Mouse (Mus musculus) layer of hippocampus, adult 18-20 months (tissue): ENCODE data around the gene Gm7534. TPM values are rescaled to one million over a fixed set of nuclear protein-coding genes. Genes with fewer than 3 reads are reported as not detected.

ENCODE experiments used
- DNase-seq, 2 experiments: peaks; one replicate each; pipeline ENCODE4 v3.0.0; 2022; ENCODE audit warnings: low spot score in 2 of 2
- long read RNA-seq: library from polyadenylated mRNA; stranded (forward); transcript quantifications from one replicate; pipeline ENCODE4 v2.0.0, GENCODE M21; 2021
- total RNA-seq, 2 experiments: library from RNA; stranded (reverse); gene quantifications; 2 replicates each; pipeline ENCODE4 v1.2.3; 2021

Gm7534 gene
- not detected for total RNA-seq
- long read RNA-seq: 0 reads

DNA sequence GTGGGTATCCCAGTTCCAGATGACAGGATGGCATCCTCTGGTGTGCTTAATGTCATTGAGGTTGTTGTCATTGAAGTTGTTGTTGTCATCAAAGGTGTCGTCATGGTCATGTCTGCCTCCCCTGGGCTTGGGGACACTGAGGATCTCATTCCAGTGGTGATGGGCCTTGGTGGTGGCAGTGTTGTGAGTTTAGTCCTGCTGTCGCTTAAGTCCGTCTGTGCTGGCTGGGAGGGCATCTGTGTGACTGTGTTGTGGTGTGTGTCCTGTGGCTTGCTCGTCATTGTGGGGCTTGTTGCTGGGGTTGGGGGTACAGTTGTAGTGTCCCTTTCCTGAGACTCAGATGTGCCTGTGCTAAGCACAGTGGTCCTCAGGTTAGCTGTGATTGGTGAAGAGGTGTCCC lies at the start of gene Gm7534:
Gm7534 (minus strand) TSS at position 101 of the 400 bp plus-strand sequence.
- DNase-seq: no peak

DNA sequence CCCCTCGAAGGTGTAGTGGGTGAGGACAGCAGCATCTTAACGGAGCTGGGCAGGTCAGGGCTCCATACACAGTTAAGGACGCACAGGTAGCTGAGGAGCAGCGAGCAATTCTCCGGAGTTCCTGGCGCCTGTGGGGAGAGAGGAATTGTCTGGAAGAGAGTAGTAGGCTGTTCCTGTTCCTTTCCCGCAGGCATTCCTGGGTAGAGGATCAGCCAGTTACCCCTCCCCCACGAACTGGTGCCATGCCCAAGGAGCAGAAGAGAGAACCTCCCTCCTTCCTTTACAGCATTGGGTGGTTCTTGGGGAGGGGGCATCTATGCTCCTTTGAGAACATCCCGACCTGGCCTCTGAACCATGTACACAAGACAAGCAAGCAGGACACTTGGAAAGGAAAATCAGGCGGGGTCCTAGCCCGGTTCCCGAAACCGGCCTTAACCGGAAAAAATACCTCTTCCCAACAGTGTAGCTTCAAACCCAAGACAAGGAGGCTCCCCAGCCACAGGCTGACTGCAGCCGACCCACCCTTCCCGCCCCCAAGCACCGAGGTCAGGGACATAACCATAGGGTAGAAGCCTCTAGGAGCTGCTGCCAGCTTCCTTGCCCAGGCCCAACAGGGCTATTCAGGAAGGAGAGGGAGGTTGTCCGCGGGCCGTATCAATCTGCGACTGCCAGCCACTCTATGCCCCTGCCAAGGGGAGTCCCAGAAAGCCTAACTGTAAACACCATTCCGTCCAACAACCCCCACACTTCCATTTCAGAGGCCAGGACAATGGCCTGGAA lies 49.5 kb upstream of the Gm7534 start:
- DNase-seq: no peak

DNA sequence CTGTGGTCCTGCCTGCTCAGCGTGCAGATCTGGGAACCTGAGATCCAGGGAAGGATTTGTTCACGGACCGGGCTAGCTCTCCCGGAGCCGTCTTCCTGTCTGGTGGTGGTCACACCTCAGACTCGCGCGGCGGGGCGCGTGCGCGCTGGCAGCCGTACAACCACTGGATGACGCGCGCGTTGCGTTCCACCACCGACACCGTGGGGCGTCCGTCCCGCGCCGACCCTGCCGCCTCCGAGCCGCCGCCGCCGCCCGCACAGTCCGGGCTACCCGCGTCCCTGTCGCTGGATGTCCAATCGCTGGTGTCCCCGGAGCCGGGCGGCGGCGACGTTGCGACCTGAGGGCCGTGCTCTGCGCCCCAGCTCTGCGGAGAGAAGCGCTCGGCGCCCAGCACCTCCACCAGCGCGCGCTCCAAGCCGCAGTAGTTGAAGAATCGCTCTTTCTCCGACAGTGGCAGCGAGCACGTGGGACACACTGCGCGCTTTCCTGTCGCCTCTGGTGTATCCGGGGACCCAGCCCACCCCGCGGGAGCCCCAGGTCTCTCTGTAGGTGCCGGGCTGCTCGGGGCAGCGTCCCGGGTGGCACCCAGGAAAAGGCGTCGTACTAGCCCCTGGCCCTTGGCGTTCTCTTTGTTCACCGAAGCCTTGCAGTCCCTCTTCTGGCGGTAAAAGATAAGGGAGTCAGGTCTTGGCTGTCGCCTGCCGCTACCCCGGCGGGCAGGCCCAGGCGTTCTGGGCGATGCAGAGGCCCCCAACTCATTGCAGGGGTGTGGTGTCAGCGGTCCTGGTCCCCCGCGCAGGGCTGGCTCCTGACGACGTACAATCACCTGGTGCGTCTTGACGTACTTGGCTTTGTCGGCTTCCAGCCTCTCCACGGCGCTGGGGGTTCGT lies 48.7 kb upstream of the Gm7534 start:
- no peak for DNase-seq

DNA sequence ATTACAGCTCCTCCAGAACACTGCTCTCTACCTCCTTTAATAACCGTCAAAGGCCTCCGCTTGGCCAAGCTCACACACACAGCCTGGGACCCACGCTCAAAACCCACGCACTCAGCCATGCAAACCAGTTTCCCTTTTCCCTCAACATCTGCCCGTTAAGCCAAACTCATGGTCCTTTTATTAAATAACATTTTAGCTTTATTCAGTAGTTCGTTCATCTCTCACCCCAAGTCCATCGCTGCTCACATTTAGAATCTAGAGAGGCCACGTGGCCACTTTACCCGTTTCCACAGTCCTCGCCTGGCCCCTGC lies 48.1 kb upstream of the Gm7534 start:
- no peak for DNase-seq

DNA sequence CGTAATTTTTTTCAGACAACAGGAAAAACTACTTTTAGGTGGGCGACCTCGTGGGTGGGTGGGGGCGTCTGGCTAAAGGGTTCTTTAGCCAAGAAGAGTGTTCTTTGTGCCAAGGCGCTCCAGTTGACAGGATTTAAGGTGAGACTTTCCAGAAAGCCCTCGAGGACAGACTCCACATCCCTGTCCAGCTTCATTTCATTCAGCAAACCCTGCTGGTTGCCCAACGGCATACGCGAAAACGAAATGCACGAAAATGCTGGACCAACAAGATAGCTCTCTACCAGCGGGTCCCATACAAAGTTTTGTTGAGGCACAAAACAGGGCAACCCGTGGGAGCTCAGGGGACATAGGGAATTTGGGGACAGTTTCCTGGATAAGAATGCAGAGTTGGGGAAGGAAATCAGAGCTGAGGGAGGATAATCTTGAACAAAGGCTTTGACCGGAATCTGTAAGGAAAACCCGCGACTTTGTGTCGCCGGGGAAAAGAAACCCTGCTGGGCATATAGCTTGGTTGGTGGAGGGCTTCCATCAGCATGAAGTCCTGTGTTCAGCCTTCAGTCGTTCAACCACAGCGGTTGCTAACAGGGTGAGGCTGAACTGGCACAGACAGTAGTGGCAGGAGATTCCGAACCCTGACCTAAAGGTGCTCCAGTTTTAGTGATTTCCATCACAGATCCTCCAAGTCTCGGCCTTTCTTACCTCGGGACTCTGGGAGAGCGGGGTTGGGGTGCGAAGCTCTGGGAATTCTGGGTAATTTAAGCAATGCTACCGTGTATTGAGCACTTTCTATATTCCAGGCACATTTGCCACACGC lies 47.5 kb upstream of the Gm7534 start:
- DNase-seq: no peak

DNA sequence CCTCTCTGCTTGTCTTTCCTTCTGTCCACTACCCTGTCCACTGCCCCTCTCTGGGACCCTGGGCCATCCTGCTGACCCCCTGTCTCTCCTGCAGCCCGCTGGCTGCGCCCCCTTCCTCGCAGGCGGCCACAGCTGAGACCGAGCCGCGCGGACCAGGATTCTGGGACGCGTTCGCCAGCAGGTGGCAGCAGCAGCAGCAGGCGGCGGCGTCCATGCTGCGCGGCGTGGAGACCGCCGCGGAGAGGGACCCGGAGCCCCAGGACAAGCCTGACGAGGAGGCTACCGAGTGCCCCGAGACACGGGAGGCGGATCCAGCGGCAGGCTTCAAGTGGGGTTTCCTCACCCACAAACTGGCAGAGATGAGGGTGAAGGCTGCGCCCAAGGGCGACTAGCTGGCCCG lies 46.8 kb upstream of the Gm7534 start:
- peak; percentile 36 to 69 for DNase-seq

DNA sequence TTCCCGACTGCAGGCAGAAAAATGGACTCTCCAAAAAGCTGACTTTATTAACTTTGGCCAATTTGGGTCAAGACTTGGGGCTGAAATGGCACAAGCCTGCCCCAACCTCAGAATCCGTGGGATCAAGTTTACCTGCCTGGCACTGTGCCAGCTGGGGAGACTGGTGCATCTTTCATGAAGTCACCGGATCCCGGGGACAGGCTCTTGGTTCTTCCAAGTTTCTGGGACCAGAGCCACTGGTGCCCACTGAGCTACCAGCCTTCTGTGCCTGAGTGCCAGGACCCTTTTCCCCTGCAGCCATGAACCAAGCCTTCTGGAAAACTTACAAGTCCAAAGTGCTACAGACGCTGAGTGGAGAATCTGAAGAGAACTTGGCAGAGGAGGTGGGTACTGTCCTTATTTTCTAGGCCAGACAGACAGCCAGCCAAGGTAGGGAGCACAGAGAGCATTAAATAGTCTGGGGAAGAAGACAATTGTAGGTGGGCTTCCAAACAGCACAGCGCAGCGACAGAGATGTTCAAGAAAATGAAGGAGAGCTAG lies 44.0 kb upstream of the Gm7534 start, which contains the start of gene Gm30191:
Gm30191 (plus strand) TSS at position 217 of the 540 bp plus-strand sequence.
- no peak for DNase-seq

DNA sequence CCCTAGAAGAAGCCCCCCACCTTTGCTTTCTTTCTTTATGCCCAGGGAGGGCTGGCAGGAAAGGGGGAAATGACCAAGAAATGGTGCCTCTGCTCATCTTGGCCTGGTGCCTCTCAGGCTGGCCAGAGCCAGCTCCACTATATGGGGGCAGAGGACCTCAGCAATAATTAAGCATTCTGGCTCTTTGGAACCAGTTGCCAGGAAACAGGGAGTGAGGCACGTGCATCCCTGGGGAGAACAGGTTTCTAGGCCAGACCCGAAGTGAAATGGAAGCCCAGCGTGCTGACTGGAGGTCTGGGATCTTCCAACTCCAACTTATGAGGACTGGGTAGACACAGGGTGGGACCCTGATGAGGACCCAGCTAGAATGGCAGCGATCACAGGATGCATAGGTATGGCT lies 43.5 kb upstream of the Gm7534 start:
- no peak for DNase-seq

DNA sequence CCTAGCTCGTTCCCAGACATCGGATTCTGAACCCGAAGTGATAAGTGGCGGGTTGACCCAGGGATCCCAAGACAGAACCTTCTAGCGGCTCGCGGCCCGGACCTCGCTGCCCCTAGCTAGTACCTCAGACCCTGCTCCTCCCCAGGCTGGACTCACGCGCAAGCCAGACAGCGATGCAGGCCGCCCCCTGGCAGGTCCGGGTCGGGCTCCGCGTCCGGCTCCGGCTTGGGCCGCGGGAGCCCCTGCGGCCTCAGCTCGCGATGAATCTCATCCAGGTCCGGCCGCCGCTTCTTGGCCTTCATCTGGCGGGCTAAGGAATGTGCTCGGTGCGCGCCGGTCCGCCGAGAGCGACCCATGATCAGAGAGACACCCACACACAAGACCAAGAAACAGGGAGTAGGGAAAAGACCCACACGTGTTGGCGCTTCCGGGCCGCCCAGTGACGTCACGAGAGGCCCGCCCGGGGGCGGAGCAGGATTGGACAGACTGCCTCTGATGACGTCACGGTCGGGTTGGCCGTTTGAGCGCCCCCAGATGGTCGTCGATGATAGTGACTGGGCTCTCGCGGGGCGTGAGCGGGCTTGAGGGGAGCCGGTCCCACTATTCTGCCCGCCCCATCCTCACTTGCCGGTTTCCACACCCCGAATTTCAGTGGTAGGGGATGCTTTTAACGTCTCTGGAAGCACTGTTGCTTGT lies 42.5 kb upstream of the Gm7534 start, which contains the start of gene Zfp593:
Zfp593 (minus strand) TSS at position 445 of the 696 bp plus-strand sequence.
- peak; percentile 92 to 97 for DNase-seq

DNA sequence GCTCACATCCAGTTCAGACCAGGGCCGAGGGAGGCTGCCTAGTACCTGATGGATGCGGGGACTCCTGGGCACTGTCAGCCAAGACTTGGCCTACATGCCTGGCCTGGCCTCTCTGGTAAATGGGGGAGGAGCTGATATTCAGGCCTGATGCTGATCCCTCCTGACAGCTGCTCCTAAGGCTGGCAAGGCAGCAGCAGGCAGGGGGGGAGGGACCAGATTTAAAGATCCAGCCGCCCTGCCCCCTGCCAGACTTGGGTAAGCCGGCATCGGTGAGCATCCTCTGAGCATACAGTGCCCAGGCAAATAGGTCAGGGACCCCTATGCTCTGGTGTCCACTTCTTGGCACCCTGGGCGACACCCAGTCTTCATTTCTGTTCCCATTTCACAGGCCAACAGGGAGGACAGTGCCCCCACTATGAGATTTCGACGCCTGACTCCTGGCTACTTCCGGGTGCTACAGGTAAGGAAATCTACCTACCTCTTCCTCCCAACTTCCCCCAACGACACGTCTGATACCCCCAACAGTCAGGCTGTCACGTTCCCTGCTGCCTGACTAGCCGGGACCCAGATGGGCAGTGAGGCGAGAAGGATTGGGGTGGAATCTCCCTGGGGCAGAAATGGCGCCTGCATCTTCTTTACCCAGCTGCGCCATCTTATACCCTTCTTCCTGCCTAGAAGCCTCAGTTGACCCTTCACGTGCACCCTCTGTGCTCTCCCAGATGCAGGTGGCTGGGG lies 40.9 kb upstream of the Gm7534 start, which contains the start of gene E130218I03Rik:
E130218I03Rik (plus strand) TSS at position 147 of the 735 bp plus-strand sequence.
- no peak for DNase-seq

DNA sequence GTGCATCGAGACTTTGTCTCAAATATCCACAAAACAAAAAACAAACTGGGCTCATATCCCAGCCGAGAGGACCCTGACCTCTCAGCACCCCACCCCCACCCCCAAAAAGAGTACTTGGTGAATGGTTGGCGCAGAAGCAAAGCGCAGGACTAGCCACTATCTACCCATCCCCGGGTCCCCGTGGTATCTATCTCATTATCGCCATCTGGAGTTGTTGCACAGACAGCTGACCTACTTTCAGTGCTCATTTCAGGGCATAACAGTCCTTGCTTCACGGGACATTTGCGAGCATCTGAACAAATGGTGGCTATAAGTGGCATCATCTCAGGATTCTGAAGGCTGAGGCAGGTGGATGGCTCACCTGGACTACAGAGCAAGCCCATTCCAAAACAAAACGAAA lies 35.9 kb upstream of the Gm7534 start:
- DNase-seq: no peak

DNA sequence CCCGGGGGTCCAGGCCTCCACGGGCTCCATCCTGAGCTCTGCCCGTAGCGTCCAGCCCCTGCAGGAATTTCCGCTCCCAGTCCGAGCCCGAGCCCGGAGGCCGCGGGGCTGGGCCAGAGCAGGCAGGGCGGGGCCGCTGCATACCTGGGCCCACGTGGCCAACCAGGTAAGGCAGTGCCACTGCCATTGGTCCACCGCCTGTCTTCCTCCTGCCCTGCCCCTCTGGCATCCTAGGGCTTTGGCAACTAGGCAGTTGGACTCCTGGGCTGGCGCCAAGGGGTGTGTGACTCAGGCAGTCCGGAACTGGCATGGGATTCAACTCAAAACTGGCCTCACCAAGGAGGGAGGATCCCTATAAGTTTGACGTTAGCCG lies 35.5 kb upstream of the Gm7534 start, which contains the start of gene Cnksr1:
Cnksr1 (minus strand) TSS at position 121 of the 373 bp plus-strand sequence.
- peak in 1 of 2 experiments; percentile 23 for DNase-seq

DNA sequence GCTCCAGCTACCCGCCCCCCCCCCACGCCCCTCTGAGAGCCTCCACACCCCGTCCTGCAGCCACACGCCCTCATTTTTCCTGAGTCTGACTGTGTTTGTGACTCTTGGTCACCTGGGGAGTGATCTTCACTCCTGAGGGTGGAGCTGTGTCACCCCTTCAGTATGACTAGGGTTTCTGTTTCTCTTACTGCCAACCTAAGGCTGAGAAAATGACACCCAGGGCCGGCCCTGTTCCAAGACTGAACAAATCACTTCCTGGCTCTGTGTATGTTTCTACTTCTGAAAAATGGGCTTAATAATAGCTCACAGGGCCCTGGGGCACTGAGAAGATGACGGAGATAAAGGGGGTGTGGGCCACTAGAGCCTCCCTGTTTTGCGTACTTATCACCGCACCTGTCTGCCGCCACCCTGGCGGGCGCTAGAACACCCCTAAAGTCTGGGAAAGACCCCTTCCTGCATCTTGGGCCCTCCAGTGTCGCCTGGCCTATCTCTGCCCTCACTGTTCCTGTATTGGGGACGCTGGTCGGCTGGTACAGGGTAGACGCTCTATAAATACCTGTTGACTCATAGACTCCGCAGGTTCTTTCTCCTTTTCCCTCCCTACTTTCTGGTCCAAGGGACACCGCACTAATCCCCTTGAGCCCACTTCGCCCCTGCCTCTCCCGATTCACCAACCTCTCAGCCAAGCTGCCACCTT lies 34.9 kb upstream of the Gm7534 start:
- no peak for DNase-seq

DNA sequence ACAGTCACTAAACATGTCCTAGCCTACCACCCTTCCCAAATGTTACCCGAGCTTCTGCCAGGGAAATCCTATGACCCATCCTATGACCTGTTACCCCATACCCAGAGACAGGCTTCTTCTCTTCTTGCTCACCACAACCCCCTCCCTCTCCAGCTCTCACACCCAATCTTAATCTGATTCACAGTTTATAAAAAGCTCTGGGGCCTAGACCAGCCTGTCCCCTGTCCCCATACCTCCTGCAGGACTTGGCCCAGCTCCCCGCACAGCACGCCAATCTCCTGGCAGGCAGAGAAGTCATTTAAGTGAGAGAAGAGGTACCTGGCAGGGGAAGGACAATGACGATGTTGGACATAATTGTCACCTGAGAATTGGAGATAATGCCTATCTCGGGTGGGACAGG lies 32.1 kb upstream of the Gm7534 start:
- DNase-seq: no peak

DNA sequence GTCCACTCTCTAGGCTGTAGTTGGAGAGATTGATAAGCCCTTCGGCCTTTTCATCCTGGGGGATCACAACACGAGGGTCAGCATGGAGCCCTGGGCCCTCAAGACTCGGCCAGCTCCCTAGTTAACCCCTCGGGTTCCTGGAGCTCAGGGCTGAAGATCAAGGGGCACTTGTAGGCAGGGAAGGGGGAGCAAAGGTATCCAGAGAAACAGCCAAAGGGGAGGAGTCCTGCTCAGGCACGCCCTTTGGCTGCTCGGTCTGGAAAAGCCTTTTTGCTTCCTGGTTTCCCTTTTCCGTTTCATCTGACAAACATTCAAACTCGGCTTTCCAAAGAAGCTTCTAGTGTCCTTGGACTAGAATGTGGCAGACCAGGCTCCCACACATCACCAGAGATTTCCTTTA lies 27.6 kb upstream of the Gm7534 start:
- no peak for DNase-seq

DNA sequence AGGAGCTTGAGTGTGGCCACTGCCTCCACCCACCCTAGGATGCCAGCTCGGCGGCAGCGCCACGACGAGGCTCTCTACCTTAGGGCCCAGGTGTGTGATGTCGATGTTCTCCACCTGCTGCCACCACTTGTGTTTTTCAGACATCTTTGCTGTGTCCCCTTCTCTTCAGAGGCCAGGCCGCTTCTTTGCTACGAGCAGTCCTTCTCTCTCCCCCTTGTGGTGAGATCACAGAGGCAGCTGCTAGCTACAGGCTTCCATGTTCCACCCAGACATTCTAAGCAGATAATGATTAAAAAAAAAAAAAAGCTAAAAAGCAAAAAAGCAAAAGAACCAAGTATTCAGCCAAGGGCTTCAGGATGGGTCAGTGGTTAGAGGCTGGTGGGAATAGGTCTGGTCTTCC lies 24.4 kb upstream of the Gm7534 start, which contains the start of gene Catsper4:
Catsper4 (minus strand) TSS at position 190 of the 400 bp plus-strand sequence.
- no peak for DNase-seq

DNA sequence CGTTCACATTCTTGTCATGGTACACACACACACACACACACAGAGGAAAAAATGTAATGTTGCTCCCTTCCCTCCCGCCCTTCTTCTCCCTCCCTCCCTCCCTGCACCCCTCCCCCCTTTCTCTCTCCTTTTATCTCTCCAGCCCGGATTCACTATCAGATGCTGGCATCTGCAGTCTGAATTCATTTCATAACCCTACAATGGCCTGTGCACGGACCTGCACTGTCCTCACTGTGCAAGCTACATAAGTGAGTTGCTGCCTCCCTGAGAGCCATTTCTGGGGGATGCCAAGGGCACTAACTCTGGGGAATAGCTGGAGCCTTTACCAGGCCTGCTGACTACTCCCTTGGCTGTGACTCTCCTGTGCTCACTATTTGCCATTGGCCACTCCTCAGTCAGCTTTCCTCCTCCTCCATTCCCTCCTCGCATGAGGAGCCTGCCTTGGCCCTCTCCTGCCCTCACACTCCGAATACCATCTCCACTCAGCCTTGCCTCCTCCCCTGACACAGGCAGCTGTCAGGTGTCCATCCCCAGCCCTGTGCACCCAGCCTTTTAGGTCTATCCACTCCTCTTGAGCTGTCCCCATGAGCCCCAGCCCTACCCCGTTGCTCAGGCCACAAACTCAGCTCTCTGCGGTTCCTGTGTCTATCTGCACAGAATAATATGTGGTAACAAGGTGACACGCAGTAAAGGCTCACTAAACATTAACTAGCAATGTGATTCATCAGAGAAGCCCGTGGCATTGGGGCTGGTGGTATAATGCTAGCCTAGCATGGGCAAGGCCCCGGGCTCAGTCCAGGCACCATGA lies 20.2 kb upstream of the Gm7534 start:
- DNase-seq: no peak

DNA sequence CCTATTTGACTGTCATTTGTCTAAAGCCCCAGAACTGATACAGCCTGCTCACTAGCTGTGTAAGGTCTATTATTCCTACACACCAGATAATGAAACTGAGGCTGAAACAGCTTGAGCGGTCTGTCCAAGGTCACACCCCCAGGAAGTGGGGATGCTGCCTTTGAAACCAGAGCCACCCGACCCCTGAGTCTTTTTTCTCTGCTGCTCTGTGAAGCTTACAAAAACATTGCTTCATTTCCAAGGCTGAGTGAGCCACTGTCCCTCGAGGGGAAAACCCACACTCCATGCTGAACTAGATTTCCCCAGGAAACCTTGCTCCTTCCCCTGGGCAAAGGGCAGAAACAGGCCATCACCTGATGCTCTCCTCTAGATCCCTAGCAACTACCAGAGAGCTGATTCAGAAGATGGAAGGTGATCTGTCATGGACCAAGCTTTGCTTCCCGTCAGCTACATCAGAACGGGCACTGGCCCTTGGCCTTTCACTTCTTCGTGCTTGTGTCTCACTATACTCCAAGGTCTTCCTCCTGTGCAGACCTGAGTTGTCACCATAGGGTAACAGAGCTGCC lies 3.8 kb upstream of the Gm7534 start:
- DNase-seq: no peak
